Mouse (Mus musculus) kidney, embryonic 16.5 days (tissue): Measurements from ENCODE around the gene Crybg1. TPM values are rescaled to one million over a fixed set of nuclear protein-coding genes. Genes with fewer than 3 reads are reported as not detected.
"Not testable (repeated sequence)": the region's sequence is repeated elsewhere in the genome, so short reads cannot be mapped to it uniquely, and the experiment has no call there.

Experiments used
- ATAC-seq: fragments of 200-750 bp; cut with Nextera tagmentation; 2 replicates; pipeline ENCODE4 v1.8.0; 2017; ENCODE audit warnings: moderate TSS enrichment; ENCODE audit not compliant: low FRiP score, low TSS enrichment
- H3K27ac ChIP-seq: fragments of 300-500 bp; sonication (generic); 2 replicates; pipeline ENCODE4 v1.5.1; 2014; ENCODE audit warnings: low read length
- H3K27me3 ChIP-seq: fragments of 300-500 bp; sonication (generic); 2 replicates; pipeline ENCODE4 v1.6.1; 2014; ENCODE audit warnings: low read length, control low read depth, mixed read lengths; ENCODE audit not compliant: insufficient read depth
- H3K36me3 ChIP-seq: fragments of 300-500 bp; sonication (generic); 2 replicates; pipeline ENCODE4 v1.6.1; 2014; ENCODE audit warnings: low read length, control low read depth, mixed read lengths; ENCODE audit not compliant: insufficient read depth
- H3K4me1 ChIP-seq: fragments of 300-500 bp; sonication (generic); 2 replicates; pipeline ENCODE4 v1.6.1; 2014; ENCODE audit warnings: low read length, control low read depth, mixed read lengths; ENCODE audit not compliant: insufficient read depth
- H3K4me2 ChIP-seq: fragments of 300-500 bp; sonication (generic); replicated peaks from 2 replicates; pipeline ENCODE4 v1.6.1; 2014; ENCODE audit warnings: low read depth, low read length
- H3K4me3 ChIP-seq: fragments of 300-500 bp; sonication (generic); 2 replicates; pipeline ENCODE4 v1.5.1; 2014; ENCODE audit warnings: mild to moderate bottlenecking, low read length
- H3K9ac ChIP-seq: fragments of 300-500 bp; sonication (generic); replicated peaks from 2 replicates; pipeline ENCODE4 v1.6.1; 2014; ENCODE audit warnings: low read length
- H3K9me3 ChIP-seq: fragments of 300-500 bp; sonication (generic); 2 replicates; pipeline ENCODE4 v1.6.1; 2016; ENCODE audit warnings: low read length, control low read depth
- WGBS: fragments of 180-500 bp; shearing (Covaris S2); extraction: QIAGEN DNeasy Blood & Tissue Kit; methylation state at CpG from one replicate; pipeline ENCODE4 v1.1.7; 2014; 5-methylcytosine and 5-hydroxymethylcytosine counted together
- polyA plus RNA-seq: library from polyadenylated mRNA; unstranded; fragments of >200 nt; fragmentation: Nextera tagmentation; extraction: Ambion mirVana; gene quantifications from 2 replicates; pipeline ENCODE4 v1.2.1, GENCODE M21; 2015

The Crybg1 gene
- polyA plus RNA-seq, 1 experiment from 2014 or later: 3.3 TPM

GRCm38 (mm10) chr10:43991268-43991667 lies 157.4 kb downstream of the Crybg1 start:
- Histone ChIP-seq H3K4me3 (no peak overlapping the region), H3K4me2 (no peak overlapping the region), H3K9me3 (no peaks in the 10 kb centered on the region), H3K27me3 (no peaks in the 10 kb centered on the region), H3K9ac (no peak overlapping the region), H3K27ac (no peak overlapping the region), H3K36me3 (0 out of 2 replicates have a peak, but pooled peaks cover 5% of the 10 kb centered on the region), H3K4me1 (no peaks in the 10 kb centered on the region)
- 94% methylated on average over 5 of the region's 5 CpGs for WGBS
- no peak for ATAC-seq

DNA sequence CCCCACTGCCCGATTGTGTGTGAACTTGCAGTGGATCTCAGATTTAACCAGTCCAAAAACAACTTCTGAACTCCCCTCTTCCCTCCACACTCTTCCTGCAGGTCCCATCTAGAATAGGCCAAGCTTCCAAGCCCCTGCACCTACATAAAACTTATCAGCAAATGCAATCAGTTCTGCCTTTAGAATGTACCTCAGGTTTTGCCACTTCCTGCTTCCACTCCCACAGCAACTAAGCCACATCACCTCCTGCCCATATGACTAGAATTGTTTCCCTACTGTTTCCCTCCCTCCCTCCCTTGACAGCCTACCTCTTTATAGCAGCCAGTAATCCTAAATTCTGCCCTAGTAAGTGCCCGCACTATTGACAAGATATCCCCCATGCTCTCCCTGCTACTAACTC lies 164.8 kb downstream of the Crybg1 start:
- Histone ChIP-seq H3K36me3 (no peaks in the 10 kb centered on the region), H3K27me3 (no peaks in the 10 kb centered on the region), H3K4me1 (no peaks in the 10 kb centered on the region), H3K27ac (no peak overlapping the region), H3K9ac (no peak overlapping the region), H3K4me3 (no peak overlapping the region), H3K9me3 (no peaks in the 10 kb centered on the region), H3K4me2 (no peak overlapping the region)
- WGBS: 80% methylated on average over 2 of the region's 2 CpGs
- ATAC-seq: no peak

- Histone ChIP-seq H3K9me3 (no peaks in the 10 kb centered on the region), H3K9ac (no peak overlapping the region), H3K27me3 (no peaks in the 10 kb centered on the region), H3K4me1 (no peaks in the 10 kb centered on the region), H3K36me3 (no peaks in the 10 kb centered on the region), H3K27ac (no peak overlapping the region), H3K4me3 (no peak overlapping the region), H3K4me2 (no peak overlapping the region)
- no peak for ATAC-seq
- WGBS: 68% methylated on average over 5 of the region's 5 CpGs
These were observed 165.4 kb downstream of the Crybg1 start for GRCm38 (mm10) chr10:43983241-43983640.

DNA sequence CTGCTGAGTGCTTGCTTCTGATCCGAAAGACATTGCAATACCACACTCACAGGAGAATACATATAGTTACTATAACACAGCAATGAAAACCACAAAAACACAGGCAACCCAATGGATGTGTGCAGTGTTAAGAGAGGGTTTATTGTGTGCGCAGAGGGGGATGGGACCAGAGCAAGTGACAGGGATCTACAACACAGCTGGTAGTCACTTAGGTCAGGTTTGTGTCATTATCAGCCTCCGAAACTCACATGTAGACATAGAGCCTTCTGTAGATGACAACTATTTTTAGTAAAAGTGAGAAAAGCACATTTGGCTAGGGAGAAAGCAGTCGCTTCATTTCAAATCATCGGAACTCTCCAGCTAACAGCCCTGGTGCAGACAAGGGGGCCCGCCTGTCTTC lies 166.2 kb downstream of the Crybg1 start:
- Histone ChIP-seq H3K36me3 (no peaks in the 10 kb centered on the region), H3K9me3 (no peaks in the 10 kb centered on the region), H3K4me1 (no peaks in the 10 kb centered on the region), H3K4me3 (no peak overlapping the region), H3K9ac (no peak overlapping the region), H3K27me3 (no peaks in the 10 kb centered on the region), H3K27ac (no peak overlapping the region), H3K4me2 (no peak overlapping the region)
- WGBS: 92% methylated on average over 6 of the region's 6 CpGs
- ATAC-seq: no peak

DNA sequence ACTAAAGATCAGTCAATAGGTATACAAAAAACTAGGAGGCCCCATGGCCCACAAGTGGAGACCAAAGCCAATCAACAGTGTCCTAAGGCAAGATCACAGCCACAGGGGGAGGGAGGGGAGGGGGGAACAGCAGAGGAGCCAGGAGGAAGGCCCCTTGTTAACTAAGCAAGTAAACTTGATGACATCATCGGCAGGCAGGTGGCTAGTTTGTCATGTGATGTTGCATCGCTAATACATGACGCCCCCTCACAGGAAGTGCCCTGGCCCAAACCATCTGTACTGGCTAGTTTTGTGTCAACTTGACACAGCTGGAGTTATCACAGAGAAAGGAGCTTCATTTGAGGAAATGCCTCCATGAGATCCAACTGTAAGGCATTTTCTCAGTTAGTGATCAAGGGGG lies 167.9 kb downstream of the Crybg1 start:
- not testable (repeated sequence) for ATAC-seq, H3K4me3 ChIP-seq, H3K4me2 ChIP-seq, H3K9me3 ChIP-seq, H3K27ac ChIP-seq, H3K9ac ChIP-seq, H3K27me3 ChIP-seq, H3K36me3 ChIP-seq, H3K4me1 ChIP-seq
- 86% methylated on average over 3 of the region's 3 CpGs for WGBS

DNA sequence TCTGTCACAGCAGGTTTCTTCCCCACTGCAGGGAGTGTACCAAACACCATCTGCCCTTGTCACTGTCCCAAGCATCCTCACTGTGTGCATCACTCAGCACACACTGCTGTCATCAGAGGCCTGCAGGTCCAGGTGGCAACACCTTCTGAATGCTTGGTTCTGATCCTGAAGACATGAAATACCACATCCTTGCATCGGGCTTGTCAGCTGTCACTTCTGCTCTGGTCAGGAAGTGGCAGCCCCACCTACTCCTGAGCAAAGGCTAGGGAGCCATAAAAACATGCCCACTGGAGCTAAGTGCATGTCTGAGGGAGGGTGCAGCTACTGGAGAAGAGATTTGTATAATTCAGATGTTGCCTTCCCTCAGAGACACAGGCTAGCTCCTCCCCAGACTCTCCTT lies 168.6 kb downstream of the Crybg1 start:
- H3K36me3 ChIP-seq: no peaks in the 10 kb centered on the region
- 47% methylated on average over 1 of the region's 1 CpGs for WGBS
- ATAC-seq: no peak

GRCm38 (mm10) chr10:43977353-43977752 lies 171.3 kb downstream of the Crybg1 start:
- no peaks in the 10 kb centered on the region for H3K27me3 ChIP-seq
- H3K4me3 ChIP-seq: no peak overlapping the region
- ATAC-seq: no peak
- no peak overlapping the region for H3K4me2 ChIP-seq
- no peak overlapping the region for H3K9ac ChIP-seq
- H3K9me3 ChIP-seq: no peaks in the 10 kb centered on the region
- 67% methylated on average over 3 of the region's 3 CpGs for WGBS
- no peak overlapping the region for H3K27ac ChIP-seq
- no peaks in the 10 kb centered on the region for H3K36me3 ChIP-seq
- no peaks in the 10 kb centered on the region for H3K4me1 ChIP-seq

More for the DNA sequence above, 168.6 kb downstream of the Crybg1 start:
- Histone ChIP-seq H3K9me3 (no peaks in the 10 kb centered on the region), H3K27me3 (no peaks in the 10 kb centered on the region), H3K4me1 (no peaks in the 10 kb centered on the region), H3K4me3 (no peak overlapping the region), H3K27ac (no peak overlapping the region), H3K9ac (no peak overlapping the region), H3K4me2 (no peak overlapping the region)

GRCm38 (mm10) chr10:43973244-43973643 lies 175.4 kb downstream of the Crybg1 start:
- Histone ChIP-seq H3K27ac (peak overlapping the region; percentile 11; the same call in 1 of the 2 replicates), H3K27me3 (no peaks in the 10 kb centered on the region), H3K4me2 (no peak overlapping the region), H3K9me3 (no peaks in the 10 kb centered on the region), H3K36me3 (no peaks in the 10 kb centered on the region), H3K4me3 (no peak overlapping the region), H3K4me1 (no peaks in the 10 kb centered on the region), H3K9ac (no peak overlapping the region)
- peak; percentile 63; the same call in 1 of the 2 replicates for ATAC-seq
- WGBS: 41% methylated on average over 2 of the region's 2 CpGs

GRCm38 (mm10) chr10:43964943-43965342 lies 183.7 kb downstream of the Crybg1 start:
- Histone ChIP-seq H3K4me2 (no peak overlapping the region), H3K9ac (no peak overlapping the region), H3K4me3 (no peak overlapping the region), H3K4me1 (no peaks in the 10 kb centered on the region), H3K36me3 (no peaks in the 10 kb centered on the region), H3K9me3 (no peaks in the 10 kb centered on the region), H3K27ac (no peak overlapping the region), H3K27me3 (no peaks in the 10 kb centered on the region)
- WGBS: 61% methylated on average over 2 of the region's 2 CpGs
- ATAC-seq: no peak

- Histone ChIP-seq H3K4me2 (no peak overlapping the region), H3K27me3 (no peaks in the 10 kb centered on the region), H3K4me3 (no peak overlapping the region), H3K36me3 (no peaks in the 10 kb centered on the region), H3K4me1 (no peaks in the 10 kb centered on the region), H3K27ac (no peak overlapping the region), H3K9me3 (no peaks in the 10 kb centered on the region), H3K9ac (no peak overlapping the region)
- ATAC-seq: no peak
These were observed 194.7 kb downstream of the Crybg1 start for GRCm38 (mm10) chr10:43953942-43954341.
